Mouse (Mus musculus) liver, embryonic 16.5 days (tissue): ENCODE data around the gene Tnpo1. TPM values are rescaled to one million over a fixed set of nuclear protein-coding genes. Genes with fewer than 3 reads are reported as not detected.

Experiments
- ATAC-seq: fragments of 200-750 bp; cut with Nextera tagmentation; 2 replicates; pipeline ENCODE4 v1.8.0; 2017; ENCODE audit warnings: low read depth, mild to moderate bottlenecking, moderate number of reproducible peaks, moderate library complexity
- H3K27ac ChIP-seq: fragments of 300-500 bp; sonication (generic); 2 replicates; pipeline ENCODE4 v1.5.1; 2014; ENCODE audit warnings: mild to moderate bottlenecking, low read length
- H3K27me3 ChIP-seq: fragments of 300-500 bp; sonication (generic); 2 replicates; pipeline ENCODE4 v1.6.1; 2014; ENCODE audit warnings: low read depth, low read length, mixed read lengths; ENCODE audit not compliant: control insufficient read depth, insufficient read depth
- H3K36me3 ChIP-seq: fragments of 300-500 bp; sonication (generic); 2 replicates; pipeline ENCODE4 v1.6.1; 2014; ENCODE audit warnings: mild to moderate bottlenecking; ENCODE audit not compliant: control insufficient read depth, insufficient read depth
- H3K4me1 ChIP-seq: fragments of 300-500 bp; sonication (generic); 2 replicates; pipeline ENCODE4 v1.6.1; 2014; ENCODE audit warnings: low read depth, low read length, mixed read lengths; ENCODE audit not compliant: control insufficient read depth
- H3K4me2 ChIP-seq: fragments of 300-500 bp; sonication (generic); 2 replicates; pipeline ENCODE4 v1.6.1; 2014; ENCODE audit warnings: low read depth, low read length, mixed read lengths
- H3K4me3 ChIP-seq: fragments of 300-500 bp; sonication (generic); 2 replicates; pipeline ENCODE4 v1.5.1; 2014; ENCODE audit warnings: low read depth, mild to moderate bottlenecking, low read length
- H3K9ac ChIP-seq: fragments of 300-500 bp; sonication (generic); 2 replicates; pipeline ENCODE4 v1.6.1; 2014; ENCODE audit warnings: low read depth, low read length
- H3K9me3 ChIP-seq: fragments of 300-500 bp; sonication (generic); replicated peaks from 2 replicates; pipeline ENCODE4 v1.6.1; 2016; ENCODE audit warnings: low read length; ENCODE audit not compliant: control insufficient read depth
- WGBS: fragments of 180-500 bp; shearing (Covaris S2); extraction: QIAGEN DNeasy Blood & Tissue Kit; methylation state at CpG from one replicate; pipeline ENCODE4 v1.1.7; 2014; ENCODE audit not compliant: insufficient replicate concordance; 5-methylcytosine and 5-hydroxymethylcytosine counted together
- polyA plus RNA-seq: library from polyadenylated mRNA; unstranded; fragments of >200 nt; fragmentation: Nextera tagmentation; extraction: Ambion mirVana; gene quantifications from 2 replicates; pipeline ENCODE4 v1.2.1, GENCODE M21; 2015

Tnpo1 gene
- polyA plus RNA-seq, 1 experiment from 2014 or later, result 18.1 TPM

DNA sequence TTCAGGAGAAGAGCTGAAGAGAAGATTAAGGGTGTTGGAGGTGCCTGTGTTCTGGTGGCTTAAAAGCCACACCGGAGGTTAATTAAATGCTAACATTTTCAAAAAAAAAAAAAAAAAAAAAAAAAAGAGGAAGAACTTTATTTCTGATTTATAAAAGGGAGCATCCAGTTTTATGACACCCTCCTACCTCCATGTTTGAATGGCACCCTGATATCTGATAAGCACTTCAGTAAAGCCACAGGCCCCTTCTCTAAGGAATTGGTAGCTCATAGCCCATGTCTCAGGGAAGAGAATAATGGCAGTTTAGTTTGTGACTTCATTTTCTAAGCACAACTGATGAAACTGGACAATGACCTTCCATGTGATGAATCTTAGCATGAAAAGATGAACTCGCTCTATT is 21.6 kb downstream of the Tnpo1 start:
- Histone ChIP-seq H3K4me3 (no peak overlapping the region), H3K27ac (no peak overlapping the region), H3K27me3 (no peaks in the 10 kb centered on the region), H3K36me3 (no peaks in the 10 kb centered on the region), H3K9ac (no peak overlapping the region), H3K4me2 (no peak overlapping the region), H3K4me1 (peaks cover 6% of the 10 kb centered on the region), H3K9me3 (no peaks in the 10 kb centered on the region)
- ATAC-seq, result no peak
- whole genome bisulfite sequencing, result 79% methylated on average over 2 of the region's 2 CpGs

DNA sequence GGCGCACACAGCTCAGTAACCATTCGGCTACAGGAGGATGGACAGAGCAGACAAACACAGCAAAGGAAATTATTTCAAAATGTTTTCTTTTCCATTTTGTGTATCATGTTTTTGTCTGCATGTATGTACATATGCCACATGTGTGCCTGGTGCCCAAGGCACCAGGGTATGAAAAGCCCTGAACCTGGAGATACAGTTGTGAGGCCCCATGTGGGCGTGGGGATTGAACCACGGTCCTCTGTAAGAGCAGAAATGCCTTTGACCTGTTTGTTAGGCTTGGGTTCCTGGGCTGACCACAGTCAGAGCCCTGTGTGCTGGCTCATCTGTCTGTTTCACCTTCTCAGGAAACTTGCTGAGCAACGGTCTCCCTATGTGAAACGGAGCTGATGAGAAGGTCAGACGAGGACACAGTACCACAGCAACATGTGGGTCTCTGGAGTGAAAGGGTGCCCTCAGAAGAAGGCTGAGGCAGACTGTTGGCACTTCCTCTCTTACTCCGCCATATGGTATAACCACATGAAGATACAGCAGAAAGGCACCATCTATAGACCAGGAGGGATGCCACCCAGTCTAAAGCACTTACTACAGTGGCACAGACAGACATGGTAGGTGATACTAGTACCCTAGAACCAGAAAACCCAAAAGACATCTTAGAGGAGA is 23.7 kb downstream of the Tnpo1 start:
- Histone ChIP-seq H3K9me3 (no peaks in the 10 kb centered on the region), H3K9ac (no peak overlapping the region), H3K4me2 (no peak overlapping the region), H3K4me1 (peaks cover 8% of the 10 kb centered on the region), H3K36me3 (no peaks in the 10 kb centered on the region), H3K27me3 (no peaks in the 10 kb centered on the region), H3K27ac (no peak overlapping the region), H3K4me3 (no peak overlapping the region)
- ATAC-seq, result no peak
- 57% methylated on average over 8 of the region's 8 CpGs for WGBS

DNA sequence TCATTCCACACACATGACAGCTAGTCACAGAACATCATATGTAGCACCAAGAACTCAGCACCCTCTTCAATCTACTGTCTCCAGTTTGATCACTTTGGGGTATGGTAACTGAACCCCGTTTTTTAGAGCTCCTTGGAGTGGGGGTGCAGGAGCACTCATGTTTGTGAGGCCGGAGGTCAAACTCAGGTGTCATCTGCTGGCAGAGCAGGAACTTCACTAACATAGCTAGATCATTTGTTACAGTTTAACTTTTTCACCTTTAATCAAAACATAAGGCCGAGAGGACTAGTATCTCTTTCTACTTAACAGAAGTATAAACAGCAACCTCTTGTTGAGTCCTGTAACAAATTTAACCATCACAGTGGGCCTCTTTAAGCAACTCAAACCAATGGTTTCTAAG is 26.6 kb downstream of the Tnpo1 start:
- WGBS, result 68% methylated on average over 3 of the region's 3 CpGs
- Histone ChIP-seq H3K4me1 (peaks cover 32% of the 10 kb centered on the region), H3K4me2 (no peak overlapping the region), H3K36me3 (no peaks in the 10 kb centered on the region), H3K4me3 (no peak overlapping the region), H3K9ac (no peak overlapping the region), H3K27ac (no peak overlapping the region), H3K9me3 (no peaks in the 10 kb centered on the region), H3K27me3 (no peaks in the 10 kb centered on the region)
- no peak for ATAC-seq

DNA sequence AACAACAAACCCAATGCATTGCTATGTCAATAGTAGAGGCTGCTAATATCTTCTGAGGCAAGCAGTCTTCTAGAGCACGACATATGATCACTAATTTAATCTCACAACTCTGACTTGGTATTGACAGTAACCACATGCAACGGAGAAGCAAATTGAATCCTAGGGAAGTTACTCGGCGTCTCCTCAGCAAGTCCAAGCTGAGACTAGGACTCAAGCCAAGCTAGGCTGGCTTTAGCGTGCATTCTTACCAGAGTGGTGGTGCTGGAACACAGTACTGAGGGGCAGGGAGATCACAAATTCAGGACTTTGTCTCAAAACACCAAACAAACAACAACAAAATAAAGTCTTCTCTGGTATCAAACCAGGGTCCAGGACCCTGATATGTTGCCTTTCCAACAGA is 28.6 kb downstream of the Tnpo1 start:
- no peak overlapping the region for H3K9ac ChIP-seq
- H3K4me2 ChIP-seq, result no peak overlapping the region
- no peak overlapping the region for H3K27ac ChIP-seq
- no peaks in the 10 kb centered on the region for H3K9me3 ChIP-seq
- H3K36me3 ChIP-seq, result no peaks in the 10 kb centered on the region
- ATAC-seq, result no peak
- peaks cover 35% of the 10 kb centered on the region for H3K4me1 ChIP-seq
- WGBS, result 70% methylated on average over 5 of the region's 5 CpGs
- no peaks in the 10 kb centered on the region for H3K27me3 ChIP-seq
- no peak overlapping the region for H3K4me3 ChIP-seq

DNA sequence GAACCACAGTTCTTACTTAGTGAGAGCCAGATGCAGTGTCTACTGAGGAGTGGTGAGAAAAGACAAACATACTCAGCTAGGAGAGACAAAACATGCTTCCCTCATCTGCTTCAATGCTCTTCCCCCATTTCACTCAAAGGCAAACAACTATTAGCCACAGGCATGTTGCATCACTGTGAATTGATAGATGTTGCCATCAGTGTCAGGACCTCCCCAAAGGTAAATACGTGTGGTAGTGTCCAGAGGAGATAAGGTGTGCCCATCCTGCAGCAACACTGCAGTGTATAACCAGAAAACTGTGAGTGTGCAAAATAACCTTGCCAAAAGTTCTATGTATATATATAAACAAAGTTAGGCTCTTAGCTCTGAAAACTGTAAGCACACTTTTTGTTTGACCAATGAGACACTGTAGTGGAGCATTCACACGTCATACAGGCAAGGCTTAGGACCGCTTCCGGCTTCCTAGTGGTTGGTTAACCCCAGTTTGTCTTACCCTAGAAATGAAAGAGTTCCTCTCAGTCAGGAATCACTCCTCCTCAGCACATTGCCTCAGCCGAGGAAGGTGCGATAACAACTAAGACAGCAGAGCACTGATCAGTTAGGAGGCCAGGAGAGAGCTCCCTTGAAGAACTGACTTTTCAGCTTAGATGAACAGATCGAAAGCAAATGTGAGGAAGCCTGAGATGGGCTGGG is 29.6 kb downstream of the Tnpo1 start:
- peaks cover 36% of the 10 kb centered on the region for H3K4me1 ChIP-seq
- peak; percentile 89 for ATAC-seq
- 40% methylated on average over 7 of the region's 7 CpGs for WGBS
- H3K9me3 ChIP-seq, result no peaks in the 10 kb centered on the region
- no peak overlapping the region for H3K9ac ChIP-seq
- H3K36me3 ChIP-seq, result no peaks in the 10 kb centered on the region
- H3K27me3 ChIP-seq, result no peaks in the 10 kb centered on the region
- H3K4me2 ChIP-seq, result peak overlapping the region; percentile 38
- H3K27ac ChIP-seq, result peak overlapping the region; percentile 68
- H3K4me3 ChIP-seq, result no peak overlapping the region

DNA sequence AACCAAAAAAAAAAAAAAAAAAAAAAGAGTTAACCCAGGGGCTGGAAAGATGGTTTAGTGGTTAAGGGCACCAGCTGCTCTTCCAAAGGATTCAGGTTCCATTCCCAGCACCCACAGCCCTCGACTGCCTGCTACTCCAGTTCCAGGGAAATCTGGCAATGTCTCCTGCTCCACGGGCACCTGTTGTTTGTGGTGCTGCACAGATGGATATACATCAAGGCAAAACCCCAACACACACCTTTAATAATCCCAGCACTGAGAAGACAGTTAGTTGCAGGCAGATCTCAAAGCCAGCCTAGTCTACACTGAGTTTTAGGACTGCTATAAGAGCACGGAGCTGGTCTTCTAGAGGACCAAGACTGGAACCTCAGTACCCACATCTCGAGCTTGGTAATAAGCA is 30.2 kb downstream of the Tnpo1 start:
- Histone ChIP-seq H3K27me3 (no peaks in the 10 kb centered on the region), H3K36me3 (no peaks in the 10 kb centered on the region), H3K4me3 (no peak overlapping the region), H3K9ac (no peak overlapping the region), H3K4me1 (peaks cover 40% of the 10 kb centered on the region), H3K9me3 (no peaks in the 10 kb centered on the region), H3K27ac (peak overlapping the region; percentile 68), H3K4me2 (peak overlapping the region; percentile 38)
- ATAC-seq, result no peak
- 58% methylated on average over 4 of the region's 4 CpGs for WGBS

DNA sequence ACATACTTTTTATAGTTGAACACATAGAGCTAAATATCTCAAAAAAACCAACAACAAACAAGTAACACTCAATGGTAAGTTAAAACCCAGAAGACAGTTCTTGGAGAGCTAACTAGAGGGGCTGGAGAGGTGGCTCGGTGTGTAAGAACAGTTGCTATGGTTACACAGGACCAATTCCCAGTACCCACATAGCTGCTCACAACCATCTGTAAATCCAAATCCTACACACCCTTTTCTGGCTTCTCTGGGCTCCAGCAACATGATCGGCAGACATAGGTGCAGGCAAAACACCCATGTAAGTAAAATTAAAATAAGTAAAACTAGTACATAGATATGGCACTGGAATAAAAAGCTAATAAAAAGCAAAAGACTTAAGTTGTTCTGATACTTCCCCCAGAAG is 31.3 kb downstream of the Tnpo1 start:
- H3K27me3 ChIP-seq, result no peaks in the 10 kb centered on the region
- no peak overlapping the region for H3K4me2 ChIP-seq
- H3K4me3 ChIP-seq, result no peak overlapping the region
- no peaks in the 10 kb centered on the region for H3K9me3 ChIP-seq
- H3K36me3 ChIP-seq, result no peaks in the 10 kb centered on the region
- 64% methylated on average over 2 of the region's 2 CpGs for WGBS
- ATAC-seq, result no peak
- H3K9ac ChIP-seq, result no peak overlapping the region
- no peak overlapping the region for H3K27ac ChIP-seq
- peaks cover 45% of the 10 kb centered on the region for H3K4me1 ChIP-seq

DNA sequence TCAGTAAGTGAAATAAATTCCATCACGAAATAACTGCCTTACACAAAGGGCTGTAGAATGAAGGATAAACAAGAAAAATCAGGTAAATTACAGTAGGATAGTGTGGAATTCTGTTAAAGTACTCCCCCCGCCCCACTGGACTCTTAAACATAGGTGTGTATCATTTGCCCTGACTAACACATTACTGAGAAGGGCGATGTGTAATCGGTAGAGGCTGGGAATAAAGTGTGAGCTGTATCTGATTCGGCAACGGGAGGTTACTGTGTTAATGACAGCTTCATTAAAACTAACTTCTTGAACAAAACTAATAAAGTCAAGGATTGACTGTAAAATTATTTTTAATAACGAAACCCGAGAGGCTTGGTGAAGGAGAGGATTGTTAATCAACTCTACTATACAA is 34.7 kb downstream of the Tnpo1 start:
- H3K4me1 ChIP-seq, result peaks cover 38% of the 10 kb centered on the region
- H3K27ac ChIP-seq, result no peak overlapping the region
- H3K27me3 ChIP-seq, result no peaks in the 10 kb centered on the region
- WGBS, result 31% methylated on average over 8 of the region's 8 CpGs
- H3K4me3 ChIP-seq, result peak overlapping the region; percentile 88; the same call in 1 of the 2 replicates
- peak overlapping the region; percentile 94 for H3K4me2 ChIP-seq
- no peak for ATAC-seq
- H3K36me3 ChIP-seq, result 0 out of 2 replicates have a peak, but pooled peaks cover 3% of the 10 kb centered on the region
- peak overlapping the region; percentile 33; the same call in 1 of the 2 replicates for H3K9ac ChIP-seq
- H3K9me3 ChIP-seq, result no peaks in the 10 kb centered on the region

DNA sequence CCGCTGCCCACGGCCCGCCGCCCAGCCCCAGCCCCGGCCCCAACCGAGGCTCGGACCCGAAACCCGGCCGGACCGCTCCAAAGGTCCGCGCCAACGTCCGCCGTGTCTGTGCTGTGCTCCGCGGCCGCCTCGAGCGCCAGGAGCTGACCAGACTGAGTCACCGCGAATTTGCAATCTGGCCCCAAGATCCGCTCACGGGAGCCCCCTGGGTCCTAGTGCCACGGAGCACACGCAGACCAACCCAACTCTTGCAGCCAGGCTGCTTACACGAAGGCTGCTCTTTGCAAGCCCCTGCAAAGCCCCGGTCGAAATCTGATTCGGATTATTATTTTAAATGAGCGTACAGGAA is 35.3 kb downstream of the Tnpo1 start:
- H3K27ac ChIP-seq, result peak overlapping the region; percentile 93
- H3K4me1 ChIP-seq, result peaks cover 32% of the 10 kb centered on the region
- H3K4me3 ChIP-seq, result peak overlapping the region; percentile 88
- peak overlapping the region; percentile 94 for H3K4me2 ChIP-seq
- no peaks in the 10 kb centered on the region for H3K9me3 ChIP-seq
- ATAC-seq, result peak; percentile 82
- H3K36me3 ChIP-seq, result 0 out of 2 replicates have a peak, but pooled peaks cover 3% of the 10 kb centered on the region
- WGBS, result under 1% methylated on average over 32 of the region's 32 CpGs
- H3K27me3 ChIP-seq, result no peaks in the 10 kb centered on the region
- H3K9ac ChIP-seq, result peak overlapping the region; percentile 91
